Mouse (Mus musculus): ENCODE measurements around the gene Nfic. TPM values are rescaled to one million over a fixed set of nuclear protein-coding genes. Genes with fewer than 3 reads are reported as not detected.

Nfic gene
- polyA plus RNA-seq, 1 experiment from 2014 or later: 139 TPM

- WGBS: 61% methylated on average over 5 of the region's 5 CpGs
- peaks cover 53% of the 10 kb centered on the region for H3K4me1 ChIP-seq
- H3K27ac ChIP-seq (replicated peaks): no peak overlapping the region
Observed at GRCm38 (mm10) chr10:81399296-81399695, 56.1 kb downstream of the Nfic start.

DNA sequence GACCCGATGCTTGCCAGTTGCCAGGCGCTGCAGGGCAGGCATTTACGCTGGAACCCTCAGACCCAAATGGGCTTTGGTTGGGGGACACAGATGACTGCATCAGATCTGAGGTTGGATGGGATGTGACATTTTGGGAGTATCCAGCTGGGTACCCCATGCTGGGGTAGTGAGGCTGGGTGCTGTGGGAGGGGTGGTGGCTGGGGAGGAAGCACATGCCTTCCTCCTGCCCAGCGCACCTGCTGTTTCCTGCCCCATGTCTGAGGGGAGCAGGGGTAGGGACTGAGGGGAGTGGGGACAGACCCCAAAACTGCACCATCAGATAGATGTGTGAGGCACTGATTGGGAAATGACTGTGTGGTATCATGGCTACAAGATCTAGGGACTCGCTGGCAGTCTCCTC is 58.7 kb downstream of the Nfic start:
- Histone ChIP-seq H3K9ac (no peak overlapping the region), H3K27me3 (no peaks in the 10 kb centered on the region), H3K4me1 (peaks cover 48% of the 10 kb centered on the region), H3K4me3 (replicated peaks) (no peak overlapping the region), H3K4me2 (replicated peaks) (no peak overlapping the region), H3K27ac (replicated peaks) (peak overlapping the region; percentile 7; the same call in 1 of the 2 replicates), H3K36me3 (peaks cover 38% of the 10 kb centered on the region), H3K9me3 (replicated peaks) (no peaks in the 10 kb centered on the region)
- 68% methylated on average over 5 of the region's 5 CpGs for WGBS
- no peak for ATAC-seq (ENCODE audit: insufficient number of reproducible peaks, low FRiP score, low TSS enrichment, low read depth)

More at GRCm38 (mm10) chr10:81399296-81399695, 56.1 kb downstream of the Nfic start:
- no peak overlapping the region for H3K9ac ChIP-seq
- peaks cover 51% of the 10 kb centered on the region for H3K36me3 ChIP-seq
- H3K27me3 ChIP-seq: no peaks in the 10 kb centered on the region
- no peaks in the 10 kb centered on the region for H3K9me3 ChIP-seq (replicated peaks)
- no peak overlapping the region for H3K4me3 ChIP-seq (replicated peaks)
- H3K4me2 ChIP-seq (replicated peaks): no peak overlapping the region
- no peak for ATAC-seq (ENCODE audit: insufficient number of reproducible peaks, low FRiP score, low TSS enrichment, low read depth)

DNA sequence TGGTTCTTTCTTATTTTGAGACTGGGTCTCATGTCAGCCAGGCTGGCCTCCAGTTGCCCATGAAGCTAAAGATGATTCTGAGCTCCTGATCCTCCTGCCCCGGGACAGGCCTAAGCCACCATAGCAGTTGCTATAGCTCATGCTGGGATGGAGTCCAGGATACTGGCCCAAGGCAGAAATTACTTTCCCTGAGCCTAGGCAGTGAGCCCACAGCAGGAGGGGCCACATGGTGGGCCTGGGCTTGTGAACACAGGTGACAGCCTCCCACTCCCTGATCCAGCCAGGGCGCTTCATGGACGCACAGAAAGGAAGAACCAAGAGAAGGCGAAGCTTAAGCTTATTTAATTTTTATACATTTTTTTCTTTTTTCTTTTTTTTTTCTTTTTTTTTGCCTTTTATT is 59.6 kb downstream of the Nfic start:
- no peak for ATAC-seq (ENCODE audit: insufficient number of reproducible peaks, low FRiP score, low TSS enrichment, low read depth)
- Histone ChIP-seq H3K4me3 (replicated peaks) (no peak overlapping the region), H3K9ac (no peak overlapping the region), H3K36me3 (peaks cover 37% of the 10 kb centered on the region), H3K9me3 (replicated peaks) (no peaks in the 10 kb centered on the region), H3K27me3 (no peaks in the 10 kb centered on the region), H3K27ac (replicated peaks) (no peak overlapping the region; the same call in 1 of the 2 replicates), H3K4me1 (peaks cover 39% of the 10 kb centered on the region), H3K4me2 (replicated peaks) (no peak overlapping the region)
- WGBS: 85% methylated on average over 4 of the region's 4 CpGs

DNA sequence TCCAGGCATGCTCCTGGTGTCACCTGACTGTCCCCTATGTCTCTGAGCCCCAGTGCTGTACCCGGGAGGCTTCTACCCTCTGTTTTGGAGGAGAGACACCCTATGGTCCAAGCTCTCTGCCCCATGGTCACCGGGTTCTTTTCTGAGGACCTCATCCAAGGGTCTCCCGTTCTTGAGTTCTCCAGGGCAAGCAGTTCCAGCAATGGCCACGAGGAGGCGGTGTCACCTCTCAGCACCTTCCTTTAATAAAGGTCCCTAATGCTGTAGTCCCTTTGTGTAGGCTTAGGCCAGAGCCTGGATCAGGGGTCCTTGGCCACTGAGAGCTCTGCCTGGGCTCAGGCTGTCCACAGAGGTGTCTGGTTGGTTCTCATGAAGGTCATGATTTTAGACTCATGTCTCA is 60.3 kb downstream of the Nfic start:
- Histone ChIP-seq H3K4me1 (peaks cover 35% of the 10 kb centered on the region), H3K36me3 (peaks cover 30% of the 10 kb centered on the region), H3K27ac (replicated peaks) (no peak overlapping the region), H3K4me2 (replicated peaks) (no peak overlapping the region), H3K9me3 (replicated peaks) (no peaks in the 10 kb centered on the region), H3K4me3 (replicated peaks) (no peak overlapping the region), H3K27me3 (no peaks in the 10 kb centered on the region), H3K9ac (no peak overlapping the region)
- ATAC-seq (ENCODE audit: insufficient number of reproducible peaks, low FRiP score, low TSS enrichment, low read depth): no peak
- 19% methylated on average over 5 of the region's 5 CpGs for WGBS

- peak overlapping the region; percentile 61 for H3K4me2 ChIP-seq (replicated peaks)
- H3K4me3 ChIP-seq (replicated peaks): peak overlapping the region; percentile 30
- H3K27me3 ChIP-seq: no peaks in the 10 kb centered on the region
- peaks cover 28% of the 10 kb centered on the region for H3K36me3 ChIP-seq
- 6% methylated on average over 19 of the region's 19 CpGs for WGBS
- H3K9me3 ChIP-seq (replicated peaks): no peaks in the 10 kb centered on the region
- peak overlapping the region; percentile 60 for H3K27ac ChIP-seq (replicated peaks)
- H3K4me1 ChIP-seq: peaks cover 44% of the 10 kb centered on the region
- H3K9ac ChIP-seq: peak overlapping the region; percentile 33
- no peak for ATAC-seq (ENCODE audit: insufficient number of reproducible peaks, low FRiP score, low TSS enrichment, low read depth)
Observed at GRCm38 (mm10) chr10:81393456-81394063, 61.9 kb downstream of the Nfic start.

- Histone ChIP-seq H3K27ac (replicated peaks) (peak within 1 kb of the TSS; percentile 60), H3K4me1 (peaks cover 43% of the 10 kb centered on the region), H3K36me3 (peaks cover 30% of the 10 kb centered on the region), H3K4me2 (replicated peaks) (peak within 1 kb of the TSS; percentile 61), H3K4me3 (replicated peaks) (peak within 1 kb of the TSS; percentile 30), H3K27me3 (no peaks in the 10 kb centered on the region), H3K9me3 (replicated peaks) (no peaks in the 10 kb centered on the region), H3K9ac (peak within 1 kb of the TSS; percentile 33)
- no peak for ATAC-seq (ENCODE audit: insufficient number of reproducible peaks, low FRiP score, low TSS enrichment, low read depth)
- 62% methylated on average over 14 of the region's 14 CpGs for WGBS
Observed at GRCm38 (mm10) chr10:81392781-81393185, 62.7 kb downstream of the Nfic start, which contains the start of gene Smim24. Gene Smim24, plus strand, starts transcription at chr10:81393051.

- no peak for ATAC-seq (ENCODE audit: insufficient number of reproducible peaks, low FRiP score, low TSS enrichment, low read depth)
- Histone ChIP-seq H3K4me3 (replicated peaks) (no peak overlapping the region), H3K4me2 (replicated peaks) (no peak overlapping the region), H3K36me3 (peaks cover 30% of the 10 kb centered on the region), H3K27me3 (no peaks in the 10 kb centered on the region), H3K27ac (replicated peaks) (no peak overlapping the region), H3K9me3 (replicated peaks) (no peaks in the 10 kb centered on the region), H3K4me1 (peaks cover 37% of the 10 kb centered on the region), H3K9ac (no peak overlapping the region)
- WGBS: 77% methylated on average over 6 of the region's 6 CpGs
Observed at GRCm38 (mm10) chr10:81392270-81392669, 63.2 kb downstream of the Nfic start.

- WGBS: 92% methylated on average over 13 of the region's 13 CpGs
- no peak for ATAC-seq (ENCODE audit: insufficient number of reproducible peaks, low FRiP score, low TSS enrichment, low read depth)
- peaks cover 38% of the 10 kb centered on the region for H3K4me1 ChIP-seq
Observed at GRCm38 (mm10) chr10:81390678-81390965, 64.8 kb downstream of the Nfic start.

GRCm38 (mm10) chr10:81389801-81390677 is 65.4 kb downstream of the Nfic start:
- ATAC-seq (ENCODE audit: insufficient number of reproducible peaks, low FRiP score, low TSS enrichment, low read depth): 0 out of 2 replicates have a peak, but pooled peaks have one; percentile 45
- no peaks in the 10 kb centered on the region for H3K27me3 ChIP-seq
- peaks cover 43% of the 10 kb centered on the region for H3K4me1 ChIP-seq
- no peak overlapping the region for H3K4me2 ChIP-seq (replicated peaks)
- H3K4me3 ChIP-seq (replicated peaks): no peak overlapping the region
- no peaks in the 10 kb centered on the region for H3K9me3 ChIP-seq (replicated peaks)
- H3K9ac ChIP-seq: no peak overlapping the region
- no peak overlapping the region for H3K27ac ChIP-seq (replicated peaks)
- H3K36me3 ChIP-seq: peaks cover 38% of the 10 kb centered on the region
- WGBS: 58% methylated on average over 23 of the region's 23 CpGs

More at GRCm38 (mm10) chr10:81390678-81390965, 64.8 kb downstream of the Nfic start:
- Histone ChIP-seq H3K27ac (replicated peaks) (no peak overlapping the region), H3K4me3 (replicated peaks) (no peak overlapping the region), H3K27me3 (no peaks in the 10 kb centered on the region), H3K9ac (no peak overlapping the region), H3K36me3 (peaks cover 38% of the 10 kb centered on the region), H3K9me3 (replicated peaks) (no peaks in the 10 kb centered on the region), H3K4me2 (replicated peaks) (no peak overlapping the region)

- Histone ChIP-seq H3K4me3 (replicated peaks) (no peak overlapping the region), H3K4me2 (replicated peaks) (no peak overlapping the region), H3K9ac (no peak overlapping the region), H3K9me3 (replicated peaks) (no peaks in the 10 kb centered on the region), H3K27me3 (no peaks in the 10 kb centered on the region), H3K27ac (replicated peaks) (no peak overlapping the region), H3K4me1 (peaks cover 48% of the 10 kb centered on the region), H3K36me3 (peaks cover 38% of the 10 kb centered on the region)
- no peak for ATAC-seq (ENCODE audit: insufficient number of reproducible peaks, low FRiP score, low TSS enrichment, low read depth)
- 58% methylated on average over 3 of the region's 3 CpGs for WGBS
Observed at GRCm38 (mm10) chr10:81389373-81389772, 66.1 kb downstream of the Nfic start.

DNA sequence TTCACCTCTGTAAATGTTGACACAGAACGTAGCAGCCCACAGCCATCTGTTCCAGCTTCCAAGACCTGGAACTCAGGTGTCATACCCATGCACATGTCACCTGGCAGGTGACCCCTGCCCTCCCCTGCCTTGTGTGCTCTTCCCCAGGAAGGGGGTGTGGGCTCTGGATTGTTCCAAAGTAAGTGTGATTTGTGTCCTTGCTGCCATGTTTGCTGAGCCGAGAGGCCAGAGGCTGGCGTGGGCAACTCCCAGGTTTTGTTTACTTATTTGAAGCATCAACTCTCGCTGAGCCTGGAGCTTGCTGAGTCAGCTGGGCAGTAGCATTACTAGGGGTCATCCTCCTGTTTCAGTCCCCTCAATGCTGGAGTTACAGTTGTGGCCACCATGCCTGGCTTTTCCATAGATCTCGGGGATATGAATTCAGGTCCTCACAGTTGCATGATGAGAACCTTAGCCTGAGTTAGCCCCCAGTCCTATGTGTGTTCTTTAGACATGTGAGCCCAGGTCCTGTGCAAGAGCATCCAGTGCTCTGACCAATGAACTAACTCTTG is 66.9 kb downstream of the Nfic start, which contains the start of gene Gm48552:
Gm48552 (plus strand) TSS at position 501 of the 551 bp plus-strand sequence.
- no peaks in the 10 kb centered on the region for H3K9me3 ChIP-seq (replicated peaks)
- no peak within 1 kb of the TSS for H3K9ac ChIP-seq
- H3K4me3 ChIP-seq (replicated peaks): no peak within 1 kb of the TSS
- no peak within 1 kb of the TSS for H3K27ac ChIP-seq (replicated peaks)
- ATAC-seq (ENCODE audit: insufficient number of reproducible peaks, low FRiP score, low TSS enrichment, low read depth): no peak
- 83% methylated on average over 5 of the region's 5 CpGs for WGBS
- H3K36me3 ChIP-seq: peaks cover 38% of the 10 kb centered on the region
- H3K27me3 ChIP-seq: no peaks in the 10 kb centered on the region
- no peak within 1 kb of the TSS for H3K4me2 ChIP-seq (replicated peaks)
- H3K4me1 ChIP-seq: peaks cover 41% of the 10 kb centered on the region

Data from embryonic facial prominence, embryonic 15.5 days (tissue).